Mouse (Mus musculus): Measurements from ENCODE around the gene Igfl3. TPM values are rescaled to one million over a fixed set of nuclear protein-coding genes. Genes with fewer than 3 reads are reported as not detected.

Gene Igfl3
- not detected in 2 replicates for polyA plus RNA-seq (2015; fragmentation: Nextera tagmentation; extraction: Ambion mirVana)

DNA sequence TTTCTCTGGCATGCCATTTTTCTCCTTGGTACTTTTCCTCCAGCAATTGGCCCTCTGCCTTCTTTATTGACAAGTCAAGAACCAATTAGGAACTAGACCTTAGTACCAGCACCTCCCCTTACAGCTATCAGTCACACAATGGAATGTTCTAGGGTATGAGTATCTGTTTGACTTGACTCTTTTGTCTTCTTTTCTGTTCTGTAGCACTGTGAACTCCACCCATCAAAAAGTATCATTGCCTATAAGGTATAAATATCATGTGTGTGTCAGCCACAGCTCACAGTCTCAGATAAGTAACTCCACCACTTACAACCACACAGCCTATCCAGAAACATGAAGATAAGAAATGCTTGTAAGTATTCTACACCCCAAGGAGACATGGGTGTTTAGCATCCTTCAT lies at the start of gene Igfl3:
Gene Igfl3, plus strand, starts transcription at position 301 of the 400 bp plus-strand sequence.
- H3K9ac ChIP-seq (replicated peaks; ENCODE audit: low read length): no peak within 1 kb of the TSS
- no peaks in the 10 kb centered on the region for H3K27me3 ChIP-seq (ENCODE audit: insufficient read depth, low read length)
- no peak within 1 kb of the TSS for H3K4me2 ChIP-seq (replicated peaks; ENCODE audit: low read depth, low read length)
- no peaks in the 10 kb centered on the region for H3K4me1 ChIP-seq (ENCODE audit: insufficient read depth, low read length)
- no peak within 1 kb of the TSS for H3K4me3 ChIP-seq (ENCODE audit: low read length)
- no peaks in the 10 kb centered on the region for H3K36me3 ChIP-seq (ENCODE audit: insufficient read depth, low read length)
- ATAC-seq (ENCODE audit: low FRiP score, low TSS enrichment): no peak
- H3K27ac ChIP-seq (ENCODE audit: low read length): no peak within 1 kb of the TSS
- H3K9me3 ChIP-seq (ENCODE audit: low read length): peaks cover 15% of the 10 kb centered on the region

DNA sequence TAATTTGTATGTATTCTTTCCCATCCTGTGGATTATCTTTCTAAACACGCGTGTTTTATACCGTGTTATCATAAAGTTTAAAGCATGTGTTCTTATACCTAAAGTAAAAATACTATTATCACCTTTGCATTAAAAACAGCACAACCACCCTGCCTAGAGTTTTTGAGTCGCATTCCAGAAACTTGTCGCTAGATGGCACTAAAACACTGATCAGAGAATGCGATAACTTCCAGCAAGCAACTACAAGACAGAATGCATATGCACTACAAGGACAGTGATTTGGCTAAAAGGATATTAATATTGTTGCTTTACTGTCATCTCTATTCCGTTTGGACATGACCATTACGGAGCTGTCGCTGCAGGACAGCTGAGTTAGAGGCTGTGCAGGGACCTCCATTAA lies 34.6 kb downstream of the Igfl3 start:
- no peak for ATAC-seq (ENCODE audit: low FRiP score, low TSS enrichment)
- H3K36me3 ChIP-seq (ENCODE audit: insufficient read depth, low read length): no peaks in the 10 kb centered on the region
- WGBS: 16% methylated on average over 9 of the region's 9 CpGs

DNA sequence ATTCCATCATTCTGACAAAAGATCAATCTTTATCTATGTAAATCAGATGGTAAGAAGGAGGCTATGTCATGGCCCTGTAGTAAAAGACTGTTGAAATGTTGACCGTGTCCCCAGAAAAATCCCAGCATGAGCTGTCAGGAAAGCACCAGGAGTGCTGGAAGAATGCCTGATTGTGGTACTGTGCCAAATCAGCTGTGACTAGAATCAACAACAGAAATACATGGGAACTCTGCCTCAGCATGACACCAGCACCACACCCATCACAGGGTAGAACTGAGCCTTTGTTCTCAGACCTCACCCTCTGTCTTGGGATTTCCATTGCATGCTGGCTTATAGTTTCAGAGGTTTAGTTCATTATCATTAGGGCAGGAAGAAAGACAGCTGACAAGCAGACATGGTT lies 38.4 kb downstream of the Igfl3 start:
- Histone ChIP-seq H3K27me3 (ENCODE audit: insufficient read depth, low read length) (no peaks in the 10 kb centered on the region), H3K4me2 (replicated peaks; ENCODE audit: low read depth, low read length) (no peak overlapping the region), H3K27ac (ENCODE audit: low read length) (no peak overlapping the region), H3K36me3 (ENCODE audit: insufficient read depth, low read length) (no peaks in the 10 kb centered on the region), H3K9ac (replicated peaks; ENCODE audit: low read length) (no peak overlapping the region), H3K4me3 (ENCODE audit: low read length) (no peak overlapping the region), H3K4me1 (ENCODE audit: insufficient read depth, low read length) (no peaks in the 10 kb centered on the region), H3K9me3 (ENCODE audit: low read length) (peaks cover 9% of the 10 kb centered on the region; the same call in 1 of the 2 replicates)
- WGBS: 61% methylated on average over 1 of the region's 1 CpGs
- no peak for ATAC-seq (ENCODE audit: low FRiP score, low TSS enrichment)

More for the DNA sequence above, 34.6 kb downstream of the Igfl3 start:
- no peaks in the 10 kb centered on the region for H3K4me1 ChIP-seq (ENCODE audit: insufficient read depth, low read length)
- H3K9ac ChIP-seq (replicated peaks; ENCODE audit: low read length): no peak overlapping the region
- H3K4me3 ChIP-seq (ENCODE audit: low read length): no peak overlapping the region
- peaks cover 3% of the 10 kb centered on the region; the same call in 1 of the 2 replicates for H3K9me3 ChIP-seq (ENCODE audit: low read length)
- no peaks in the 10 kb centered on the region for H3K27me3 ChIP-seq (ENCODE audit: insufficient read depth, low read length)
- H3K4me2 ChIP-seq (replicated peaks; ENCODE audit: low read depth, low read length): no peak overlapping the region
- no peak overlapping the region for H3K27ac ChIP-seq (ENCODE audit: low read length)

Other genes starting within 250 kb of the Igfl3 start
- not detected in 2 replicates for gene Ceacam11, start 204.4 kb upstream of the Igfl3 start, polyA plus RNA-seq (2015; fragmentation: Nextera tagmentation; extraction: Ambion mirVana)
- not detected in 2 replicates for gene Ceacam13, start 166.6 kb upstream of the Igfl3 start, polyA plus RNA-seq (2015; fragmentation: Nextera tagmentation; extraction: Ambion mirVana)
- not detected in 2 replicates for gene Ceacam12, start 110.6 kb upstream of the Igfl3 start, polyA plus RNA-seq (2015; fragmentation: Nextera tagmentation; extraction: Ambion mirVana)
- gene Mill1, start 68.9 kb downstream of the Igfl3 start, polyA plus RNA-seq (2015; fragmentation: Nextera tagmentation; extraction: Ambion mirVana): not detected in 2 replicates
- gene Psg18, start 178.5 kb downstream of the Igfl3 start, polyA plus RNA-seq (2015; fragmentation: Nextera tagmentation; extraction: Ambion mirVana): not detected in 2 replicates

Data from kidney, embryonic 16.5 days (tissue).